Comparison of ENCODE assay signal across 17 mouse cellular contexts in genomic region chr2:71096170-71096569, GRCm38 (mm10). TPM values are rescaled to one million over a fixed set of nuclear protein-coding genes. Genes with fewer than 3 reads are reported as not detected.
DNase-seq lines count a peak whose midpoint lies in the region; ATAC-seq and TF ChIP-seq lines count a peak whose summit lies in the region.
"Had no signal": no experiment of that assay in that cellular context is flagged by ENCODE, and none has a peak within 500 bp of the region (broad histone marks: within the 10 kb centered on the region; RNA-seq: fewer than 3 reads in every experiment).

No protein-coding gene starts in this region.

- no peak for DNase-seq in G1E (ENCODE audit: low spot score)
- DNase-seq in frontal cortex, postnatal 14 days (ENCODE audit: low spot score in 2 of 2): no peak
- DNase-seq in cerebellum, adult 11 months: no peak
- DNase-seq in kidney, adult 2 months: no peak
- DNase-seq: adrenal gland, postnatal 25 days; cerebellum, adult 9-10 months; kidney, postnatal 25 days; layer of hippocampus, postnatal 36 days; lung, postnatal 14 days; midbrain, embryonic 14.5 days had no signal

- no peaks in the 10 kb centered on the region for H3K9me3 ChIP-seq in heart, embryonic 12.5 days (replicated peaks)
- H3K9me3 ChIP-seq in heart, embryonic 11.5 days (replicated peaks; ENCODE audit: control insufficient read depth, low read length): no peaks in the 10 kb centered on the region
- H3K9me3 ChIP-seq in G1E (replicated peaks): no peaks in the 10 kb centered on the region
- H3K9me3 ChIP-seq in liver, embryonic 16.5 days (replicated peaks; ENCODE audit: control insufficient read depth, low read length): no peaks in the 10 kb centered on the region
- H3K9me3 ChIP-seq: limb, embryonic 12.5 days had no signal

- ATAC-seq in heart, embryonic 12.5 days (ENCODE audit: insufficient number of reproducible peaks, low FRiP score): peak; percentile 63
- ATAC-seq in heart, embryonic 11.5 days (replicated peaks; ENCODE audit: insufficient number of reproducible peaks, low FRiP score, low TSS enrichment): no peak
- peak; percentile 85 for ATAC-seq in G1E (ENCODE audit: extremely low read depth, insufficient number of reproducible peaks, low FRiP score, poor library complexity, severe bottlenecking)
- peak; percentile 74 for ATAC-seq in erythroid progenitor cell, adult 5-6 weeks (replicated peaks; ENCODE audit: low FRiP score, poor library complexity, severe bottlenecking)
- peak; percentile 86 for ATAC-seq in liver, embryonic 16.5 days (ENCODE audit: low read depth)
- ATAC-seq: CD4-positive, CD25-positive, alpha-beta regulatory T cell, adult 4 months had no signal

- peaks cover 9% of the 10 kb centered on the region for H3K4me1 ChIP-seq in heart, embryonic 12.5 days (replicated peaks)
- H3K4me1 ChIP-seq in heart, embryonic 11.5 days (ENCODE audit: control insufficient read depth, insufficient read depth, low read length): no peaks in the 10 kb centered on the region
- no peaks in the 10 kb centered on the region for H3K4me1 ChIP-seq in G1E (ENCODE audit: insufficient read depth, low read depth, low read length)
- H3K4me1 ChIP-seq in liver, embryonic 16.5 days (ENCODE audit: control insufficient read depth, low read depth, low read length): peaks cover 12% of the 10 kb centered on the region
- no peaks in the 10 kb centered on the region for H3K4me1 ChIP-seq in kidney, adult 2 months (ENCODE audit: control insufficient read depth, insufficient read depth, low read length)
- H3K4me1 ChIP-seq: limb, embryonic 12.5 days had no signal

- 0 out of 2 replicates have a peak overlapping the region, but pooled peaks have one; percentile 0 for H3K4me2 ChIP-seq in heart, embryonic 12.5 days
- no peak overlapping the region for H3K4me2 ChIP-seq in heart, embryonic 11.5 days
- H3K4me2 ChIP-seq in liver, embryonic 16.5 days (ENCODE audit: low read depth, low read length): no peak overlapping the region
- H3K4me2 ChIP-seq: limb, embryonic 12.5 days had no signal

- 8% methylated on average over 7 of the region's 7 CpGs for WGBS in heart, embryonic 12.5 days
- WGBS in heart, embryonic 11.5 days (ENCODE audit: insufficient replicate concordance): 19% methylated on average over 7 of the region's 7 CpGs
- 25% methylated on average over 7 of the region's 7 CpGs for WGBS in liver, embryonic 16.5 days (ENCODE audit: insufficient replicate concordance)
- WGBS in kidney, adult 2 months: 75% methylated on average over 7 of the region's 7 CpGs

- H3K36me3 ChIP-seq in heart, embryonic 12.5 days: peaks cover 24% of the 10 kb centered on the region
- no peaks in the 10 kb centered on the region for H3K36me3 ChIP-seq in heart, embryonic 11.5 days (ENCODE audit: control insufficient read depth, insufficient read depth, low read length)
- H3K36me3 ChIP-seq in G1E (replicated peaks): peaks cover 68% of the 10 kb centered on the region
- peaks cover 4% of the 10 kb centered on the region for H3K36me3 ChIP-seq in liver, embryonic 16.5 days (ENCODE audit: control insufficient read depth, insufficient read depth)
- no peaks in the 10 kb centered on the region for H3K36me3 ChIP-seq in kidney, adult 2 months (ENCODE audit: control insufficient read depth, insufficient read depth, low read length)

- no peaks in the 10 kb centered on the region for H3K27me3 ChIP-seq in heart, embryonic 12.5 days (replicated peaks)
- no peaks in the 10 kb centered on the region for H3K27me3 ChIP-seq in heart, embryonic 11.5 days (ENCODE audit: control insufficient read depth, insufficient read depth, low read length)
- no peaks in the 10 kb centered on the region for H3K27me3 ChIP-seq in G1E (ENCODE audit: insufficient read depth, low read length)
- no peaks in the 10 kb centered on the region for H3K27me3 ChIP-seq in liver, embryonic 16.5 days (ENCODE audit: control insufficient read depth, insufficient read depth, low read depth, low read length)
- no peaks in the 10 kb centered on the region for H3K27me3 ChIP-seq in kidney, adult 2 months (replicated peaks; ENCODE audit: control insufficient read depth, insufficient read depth, low read length)
- H3K27me3 ChIP-seq: limb, embryonic 12.5 days had no signal

- TF ChIP-seq POLR2A in kidney, adult 2 months (IDR thresholded peaks at IDR 0.05; ENCODE audit: low read depth, low read length): no peak

- no peak overlapping the region for H3K9ac ChIP-seq in heart, embryonic 12.5 days
- no peak overlapping the region for H3K9ac ChIP-seq in heart, embryonic 11.5 days (ENCODE audit: low read depth, low read length)
- no peak overlapping the region for H3K9ac ChIP-seq in liver, embryonic 16.5 days (ENCODE audit: low read depth, low read length)
- H3K9ac ChIP-seq: limb, embryonic 12.5 days had no signal

- no peak overlapping the region for H3K4me3 ChIP-seq in heart, embryonic 12.5 days
- H3K4me3 ChIP-seq in heart, embryonic 11.5 days (ENCODE audit: low read depth, low read length): no peak overlapping the region
- no peak overlapping the region for H3K4me3 ChIP-seq in G1E (ENCODE audit: low read depth, low read length)
- H3K4me3 ChIP-seq in liver, embryonic 16.5 days (ENCODE audit: low read depth, low read length): no peak overlapping the region
- H3K4me3 ChIP-seq in kidney, adult 2 months (ENCODE audit: insufficient read depth, low read depth, low read length): no peak overlapping the region
- H3K4me3 ChIP-seq: heart, adult 2 months; limb, embryonic 12.5 days had no signal

- no peak for TF ChIP-seq CTCF in G1E (IDR thresholded peaks at IDR 0.05; ENCODE audit: low read depth, low read length)
- no peak for TF ChIP-seq CTCF in kidney, adult 2 months (conservative IDR thresholded peaks at IDR 0.05; ENCODE audit: insufficient read depth, insufficient read length, low read depth, low read length)

- H3K27ac ChIP-seq in heart, embryonic 12.5 days (ENCODE audit: poor library complexity, severe bottlenecking): peak overlapping the region; percentile 0; the same call in 1 of the 2 replicates
- no peak overlapping the region for H3K27ac ChIP-seq in heart, embryonic 11.5 days (ENCODE audit: low read depth, low read length)
- no peak overlapping the region for H3K27ac ChIP-seq in liver, embryonic 16.5 days (ENCODE audit: low read length)
- H3K27ac ChIP-seq in kidney, adult 2 months (ENCODE audit: insufficient read depth, low read depth, low read length): no peak overlapping the region
- H3K27ac ChIP-seq: heart, adult 2 months; limb, embryonic 12.5 days had no signal

RNA-seq across cellular contexts. Expression of gene Cybrd1, which starts 21.6 kb away (rescaled TPM):
- polyA plus RNA-seq in heart, embryonic 12.5 days (2016; fragmentation: Nextera tagmentation; extraction: Ambion mirVana): 1.9 TPM in 2 replicates
- polyA plus RNA-seq in heart, embryonic 11.5 days (2014; fragmentation: Nextera tagmentation; extraction: Ambion mirVana): 0.74 and 1.2 TPM in 2 replicates
- total RNA-seq in G1E (2014; fragmentation: Nextera tagmentation) (0.24 TPM in 1 of 2 replicates, not detected in the other), G1E (2017) (0.06 and 0.11 TPM in 2 replicates)
- not detected in 2 replicates for polyA plus RNA-seq in G1E (2012)
- 0.36 TPM in 1 of 2 replicates, not detected in the other for total RNA-seq in erythroid progenitor cell, adult 5-6 weeks (2015; ENCODE audit: low replicate concordance)
- not detected in 2 replicates for total RNA-seq in erythroid progenitor cell, adult 5-6 weeks (2017; ENCODE audit: low replicate concordance)
- 1.5 and 1.7 TPM in 2 replicates for polyA plus RNA-seq in liver, embryonic 16.5 days (2015; fragmentation: Nextera tagmentation; extraction: Ambion mirVana)
- 0.25 and 0.42 TPM in 2 replicates for polyA plus RNA-seq in kidney, adult 2 months (2012; rRNA removed)

RNA-seq across cellular contexts. Expression of gene Mettl8, which starts 40.8 kb away (rescaled TPM):
- polyA plus RNA-seq in heart, embryonic 12.5 days (2016; fragmentation: Nextera tagmentation; extraction: Ambion mirVana): 11.6 and 13.3 TPM in 2 replicates
- polyA plus RNA-seq in heart, embryonic 11.5 days (2014; fragmentation: Nextera tagmentation; extraction: Ambion mirVana): 13.6 and 15.5 TPM in 2 replicates
- total RNA-seq in G1E (2014; fragmentation: Nextera tagmentation) (43.4 and 53.5 TPM in 2 replicates), G1E (2017) (25.5 and 25.8 TPM in 2 replicates)
- 28.7 and 40.8 TPM in 2 replicates for polyA plus RNA-seq in G1E (2012)
- 12.3 and 17.6 TPM in 2 replicates for total RNA-seq in erythroid progenitor cell, adult 5-6 weeks (2015; ENCODE audit: low replicate concordance)
- total RNA-seq in erythroid progenitor cell, adult 5-6 weeks (2017; ENCODE audit: low replicate concordance): 7.3 and 28.8 TPM in 2 replicates
- 8.7 and 8.8 TPM in 2 replicates for polyA plus RNA-seq in liver, embryonic 16.5 days (2015; fragmentation: Nextera tagmentation; extraction: Ambion mirVana)
- polyA plus RNA-seq in kidney, adult 2 months (2012; rRNA removed): 5.3 and 6.6 TPM in 2 replicates

RNA-seq across cellular contexts. Expression of gene Dcaf17, which starts 41.0 kb away (rescaled TPM):
- 18.9 and 19.5 TPM in 2 replicates for polyA plus RNA-seq in heart, embryonic 12.5 days (2016; fragmentation: Nextera tagmentation; extraction: Ambion mirVana)
- polyA plus RNA-seq in heart, embryonic 11.5 days (2014; fragmentation: Nextera tagmentation; extraction: Ambion mirVana): 16.8 and 18.1 TPM in 2 replicates
- total RNA-seq in G1E (2014; fragmentation: Nextera tagmentation): 25.7 and 26.6 TPM in 2 replicates
- total RNA-seq in G1E (2017): 24.1 and 25.8 TPM in 2 replicates
- polyA plus RNA-seq in G1E (2012): 5.1 and 6.0 TPM in 2 replicates
- total RNA-seq in erythroid progenitor cell, adult 5-6 weeks (2015; ENCODE audit: low replicate concordance): 0.84 and 3.6 TPM in 2 replicates
- 8.8 and 9.1 TPM in 2 replicates for total RNA-seq in erythroid progenitor cell, adult 5-6 weeks (2017; ENCODE audit: low replicate concordance)
- 17.5 and 18.2 TPM in 2 replicates for polyA plus RNA-seq in liver, embryonic 16.5 days (2015; fragmentation: Nextera tagmentation; extraction: Ambion mirVana)
- polyA plus RNA-seq in kidney, adult 2 months (2012; rRNA removed): 3.7 and 3.8 TPM in 2 replicates
